Mouse (Mus musculus) stomach, postnatal 0 days (tissue): Measurements from ENCODE around the gene Gli1.

Experiments
- CTCF ChIP-seq: IDR thresholded peaks from 2 replicates; pipeline ENCODE4 v1.5.1; 2016; ENCODE audit warnings: antibody characterized with exemption, low read depth, mild to moderate bottlenecking, moderate library complexity
- EP300 ChIP-seq: optimal IDR thresholded peaks from 2 replicates; pipeline ENCODE3; 2016; ENCODE audit warnings: antibody characterized with exemption

DNA sequence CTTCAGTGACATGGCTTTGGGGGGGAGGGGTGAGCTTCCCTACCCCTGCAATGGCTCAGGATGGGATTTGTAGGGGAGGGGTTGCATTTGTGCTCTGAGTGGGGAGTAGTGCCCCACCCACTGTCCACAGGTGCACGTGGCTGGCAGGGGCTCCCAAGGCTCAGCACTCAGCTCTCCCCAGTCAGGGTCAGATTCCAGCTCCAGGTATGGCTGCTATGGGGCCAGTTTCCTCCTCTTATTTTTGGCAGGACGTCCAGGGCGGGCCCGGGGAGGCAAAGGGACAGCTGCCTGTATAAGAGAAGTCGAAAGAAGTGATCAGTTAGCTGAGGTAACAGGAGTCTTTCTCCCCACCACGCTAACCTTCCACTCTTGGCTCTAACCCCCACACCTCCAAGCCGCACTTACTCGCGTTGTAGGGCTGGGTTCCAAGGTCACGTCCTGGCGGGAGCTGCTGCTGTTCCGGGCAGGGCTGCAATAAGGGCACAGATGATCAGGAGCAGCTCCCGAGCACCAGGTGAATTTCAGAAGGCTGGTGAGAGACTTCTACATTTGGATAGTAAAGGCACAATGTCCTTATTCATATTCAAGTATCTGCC is 59.1 kb downstream of the Gli1 start:
- TF ChIP-seq CTCF (no peak), EP300 (no peak)
